Mouse (Mus musculus) forebrain, embryonic 10.5 days (tissue): ENCODE measurements around the gene Hint1. TPM values are rescaled to one million over a fixed set of nuclear protein-coding genes. Genes with fewer than 3 reads are reported as not detected.
"Not testable (repeated sequence)": the region's sequence is repeated elsewhere in the genome, so short reads cannot be mapped to it uniquely, and the experiment has no call there.

Experiments
- DNase-seq: peaks from one replicate; pipeline ENCODE4 v3.0.0-alpha.2; 2017; ENCODE audit warnings: low spot score; ENCODE audit errors: extremely low spot score
- H3K27ac ChIP-seq: fragments of 300-500 bp; sonication (generic); 2 replicates; pipeline ENCODE4 v1.5.1; 2016; ENCODE audit warnings: mild to moderate bottlenecking
- H3K27me3 ChIP-seq: fragments of 300-500 bp; sonication (generic); 2 replicates; pipeline ENCODE4 v1.6.1; 2016; ENCODE audit warnings: mild to moderate bottlenecking; ENCODE audit not compliant: poor library complexity, severe bottlenecking
- H3K36me3 ChIP-seq: fragments of 300-500 bp; sonication (generic); replicated peaks from 2 replicates; pipeline ENCODE4 v1.6.1; 2016; ENCODE audit warnings: mild to moderate bottlenecking, moderate library complexity
- H3K4me1 ChIP-seq: fragments of 300-500 bp; sonication (generic); 2 replicates; pipeline ENCODE4 v1.6.1; 2016
- H3K4me3 ChIP-seq: fragments of 300-500 bp; sonication (generic); 2 replicates; pipeline ENCODE4 v1.5.1; 2016; ENCODE audit warnings: mild to moderate bottlenecking, moderate library complexity
- H3K9me3 ChIP-seq: fragments of 300-500 bp; sonication (generic); 2 replicates; pipeline ENCODE4 v1.6.1; 2016; ENCODE audit warnings: mild to moderate bottlenecking, moderate library complexity
- WGBS: fragments of 180-500 bp; shearing (Covaris S2); methylation state at CpG from one replicate; pipeline ENCODE4 v1.1.7; 2016; 5-methylcytosine and 5-hydroxymethylcytosine counted together
- polyA plus RNA-seq: library from polyadenylated mRNA; unstranded; fragments of >200 nt; fragmentation: Nextera tagmentation; extraction: Ambion mirVana; gene quantifications from 2 replicates; pipeline ENCODE4 v1.2.1, GENCODE M21; 2016

Gene Hint1
- polyA plus RNA-seq, 1 experiment from 2014 or later: 675 TPM

GRCm38 (mm10) chr11:54845470-54846442, 20.4 kb upstream of the Hint1 start:
- 68% methylated on average over 8 of the region's 8 CpGs for WGBS
- peak overlapping the region; percentile 48 for H3K27ac ChIP-seq
- no peak for DNase-seq

GRCm38 (mm10) chr11:54849961-54850758, 16.0 kb upstream of the Hint1 start:
- no peak overlapping the region for H3K27ac ChIP-seq
- no peaks in the 10 kb centered on the region for H3K27me3 ChIP-seq
- no peak for DNase-seq
- no peaks in the 10 kb centered on the region for H3K9me3 ChIP-seq
- H3K4me1 ChIP-seq: peaks cover 16% of the 10 kb centered on the region
- no peaks in the 10 kb centered on the region for H3K36me3 ChIP-seq
- H3K4me3 ChIP-seq: no peak overlapping the region
- 86% methylated on average over 10 of the region's 10 CpGs for WGBS

More at GRCm38 (mm10) chr11:54845470-54846442, 20.4 kb upstream of the Hint1 start:
- H3K36me3 ChIP-seq: no peaks in the 10 kb centered on the region
- no peak overlapping the region for H3K4me3 ChIP-seq
- no peaks in the 10 kb centered on the region for H3K27me3 ChIP-seq
- peaks cover 18% of the 10 kb centered on the region for H3K4me1 ChIP-seq
- no peaks in the 10 kb centered on the region for H3K9me3 ChIP-seq

GRCm38 (mm10) chr11:54851656-54852055, 14.5 kb upstream of the Hint1 start:
- Histone ChIP-seq H3K9me3 (no peaks in the 10 kb centered on the region), H3K27me3 (no peaks in the 10 kb centered on the region), H3K36me3 (no peaks in the 10 kb centered on the region), H3K4me1 (peaks cover under 1% of the 10 kb centered on the region), H3K4me3 (no peak overlapping the region), H3K27ac (no peak overlapping the region)
- DNase-seq: no peak
- 94% methylated on average over 12 of the region's 12 CpGs for WGBS

GRCm38 (mm10) chr11:54858880-54859279, 7.3 kb upstream of the Hint1 start:
- not testable (repeated sequence) for H3K27me3 ChIP-seq, DNase-seq, H3K9me3 ChIP-seq, H3K27ac ChIP-seq, H3K36me3 ChIP-seq
- peak overlapping the region; percentile 73; the same call in 1 of the 2 replicates for H3K4me3 ChIP-seq
- peaks cover 25% of the 10 kb centered on the region for H3K4me1 ChIP-seq
- WGBS: 96% methylated on average over 12 of the region's 12 CpGs

GRCm38 (mm10) chr11:54859322-54860165, 6.6 kb upstream of the Hint1 start:
- DNase-seq: no peak
- peak overlapping the region; percentile 92 for H3K27ac ChIP-seq
- 33% methylated on average over 11 of the region's 11 CpGs for WGBS
- no peaks in the 10 kb centered on the region for H3K9me3 ChIP-seq
- H3K4me1 ChIP-seq: peaks cover 25% of the 10 kb centered on the region
- no peaks in the 10 kb centered on the region for H3K27me3 ChIP-seq
- peak overlapping the region; percentile 73 for H3K4me3 ChIP-seq
- no peaks in the 10 kb centered on the region for H3K36me3 ChIP-seq

- WGBS: under 1% methylated on average over 42 of the region's 42 CpGs
Observed at GRCm38 (mm10) chr11:54860256-54861038, 5.7 kb upstream of the Hint1 start, which contains the start of gene Lyrm7. Gene Lyrm7, minus strand, starts transcription at chr11:54860916.

GRCm38 (mm10) chr11:54861471-54862420, 4.4 kb upstream of the Hint1 start:
- H3K4me3 ChIP-seq: peak overlapping the region; percentile 73; the same call in 1 of the 2 replicates
- no peak for DNase-seq
- no peaks in the 10 kb centered on the region for H3K27me3 ChIP-seq
- no peaks in the 10 kb centered on the region for H3K36me3 ChIP-seq
- peaks cover 37% of the 10 kb centered on the region for H3K4me1 ChIP-seq
- whole genome bisulfite sequencing: 93% methylated on average over 5 of the region's 5 CpGs
- no peaks in the 10 kb centered on the region for H3K9me3 ChIP-seq
- H3K27ac ChIP-seq: peak overlapping the region; percentile 92

More at GRCm38 (mm10) chr11:54860256-54861038, 5.7 kb upstream of the Hint1 start, which contains the start of gene Lyrm7:
- H3K36me3 ChIP-seq: no peaks in the 10 kb centered on the region
- H3K4me3 ChIP-seq: peak within 1 kb of the TSS; percentile 73
- peak within 1 kb of the TSS; percentile 92 for H3K27ac ChIP-seq
- H3K4me1 ChIP-seq: peaks cover 30% of the 10 kb centered on the region
- H3K9me3 ChIP-seq: no peaks in the 10 kb centered on the region
- DNase-seq: peak; percentile 95
- no peaks in the 10 kb centered on the region for H3K27me3 ChIP-seq

- DNase-seq: peak; percentile 38
- Histone ChIP-seq H3K27ac (no peak overlapping the region; the same call in 1 of the 2 replicates), H3K36me3 (0 out of 2 replicates have a peak, but pooled peaks cover 1% of the 10 kb centered on the region), H3K4me3 (no peak overlapping the region; the same call in 1 of the 2 replicates), H3K27me3 (no peaks in the 10 kb centered on the region), H3K9me3 (no peaks in the 10 kb centered on the region), H3K4me1 (peaks cover 46% of the 10 kb centered on the region)
- 46% methylated on average over 10 of the region's 10 CpGs for WGBS
Observed at GRCm38 (mm10) chr11:54862621-54863520, 3.3 kb upstream of the Hint1 start.

- Histone ChIP-seq H3K27me3 (no peaks in the 10 kb centered on the region), H3K4me3 (peak overlapping the region; percentile 97), H3K27ac (peak overlapping the region; percentile 99), H3K9me3 (no peaks in the 10 kb centered on the region), H3K4me1 (peaks cover 49% of the 10 kb centered on the region), H3K36me3 (peaks cover 26% of the 10 kb centered on the region)
- DNase-seq: no peak
- WGBS: 74% methylated on average over 6 of the region's 6 CpGs
Observed at GRCm38 (mm10) chr11:54865330-54866085, 675 bp upstream of the Hint1 start.
